Mouse (Mus musculus): ENCODE data around the gene Kcnh1.

Kcnh1 gene

GRCm38 (mm10) chr1:192190508-192191321 is at the start of gene Kcnh1:
Gene Kcnh1, plus strand, starts transcription at chr1:192190774.
- peak; percentile 42 for DNase-seq (ENCODE audit: low read depth)

DNA sequence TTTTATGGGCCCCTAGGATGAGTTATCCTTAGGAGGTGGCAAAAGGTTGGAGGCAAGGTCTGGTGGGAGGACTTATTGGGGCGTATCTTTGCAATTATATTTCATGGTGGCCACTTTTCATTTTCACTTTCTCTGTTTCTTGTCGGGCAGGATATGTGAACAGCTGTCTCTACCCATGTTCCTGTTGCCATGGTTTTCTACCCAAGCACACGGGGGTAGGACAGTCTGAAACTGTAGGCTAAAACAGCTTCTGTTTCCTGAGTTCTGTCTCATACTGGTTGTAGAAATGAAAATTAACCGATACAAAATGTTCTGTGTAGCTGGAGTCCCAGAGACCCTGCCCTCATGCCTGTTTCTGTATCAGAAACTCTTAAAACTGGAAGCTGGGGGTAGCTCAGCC is 39.4 kb upstream of the Kcnh1 start:
- DNase-seq (ENCODE audit: low read depth): no peak

DNA sequence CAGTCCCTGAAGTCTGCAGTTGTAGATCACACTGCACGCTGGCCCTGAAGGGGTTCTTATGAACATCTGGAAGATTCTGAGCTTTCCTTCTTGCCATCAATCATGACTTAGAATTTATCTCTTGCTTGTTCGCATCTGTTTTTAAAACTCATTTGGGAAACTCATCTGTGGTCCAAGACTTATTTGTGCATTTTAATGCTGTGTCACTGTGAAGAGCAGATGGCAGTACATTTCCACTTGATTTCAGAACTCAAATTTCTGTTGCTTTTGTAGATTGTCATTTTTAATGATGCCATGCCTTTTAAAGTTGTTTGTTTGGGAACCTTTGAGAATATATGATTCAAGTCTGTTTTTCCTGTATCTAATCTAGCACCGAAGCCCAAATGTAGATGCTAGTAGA is 19.1 kb upstream of the Kcnh1 start:
- DNase-seq (ENCODE audit: low read depth): no peak

DNA sequence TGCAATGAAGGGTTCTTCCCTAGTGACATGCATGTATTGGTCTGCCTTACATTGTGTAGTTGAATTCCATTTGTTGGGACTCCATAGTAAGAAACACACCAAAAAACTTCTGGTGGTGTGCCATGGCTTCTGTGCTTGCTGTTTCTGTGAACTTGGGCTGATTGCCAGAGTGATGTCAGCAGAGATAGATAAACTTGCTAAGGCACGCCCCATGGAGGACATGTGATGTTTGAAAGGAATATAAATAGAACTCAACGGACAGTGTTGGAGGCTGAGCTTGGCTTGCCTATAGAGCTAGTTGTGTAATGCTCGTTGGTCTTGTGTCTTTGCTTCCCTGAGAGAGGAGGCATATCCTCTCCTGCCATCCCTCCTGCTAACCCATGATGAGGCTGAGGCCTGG is 10.7 kb upstream of the Kcnh1 start:
- DNase-seq (ENCODE audit: low read depth): no peak

GRCm38 (mm10) chr1:192181696-192182257 is 8.8 kb upstream of the Kcnh1 start:
- no peak for DNase-seq (ENCODE audit: low read depth)

- peak; percentile 30 for DNase-seq (ENCODE audit: low read depth)
These were observed 1.5 kb upstream of the Kcnh1 start for GRCm38 (mm10) chr1:192189056-192189455.

GRCm38 (mm10) chr1:192189771-192190170 is 803 bp upstream of the Kcnh1 start:
- DNase-seq (ENCODE audit: low read depth): no peak

- no peak for DNase-seq (ENCODE audit: low read depth)
These were observed 707 bp downstream of the Kcnh1 start for GRCm38 (mm10) chr1:192191322-192191639.

GRCm38 (mm10) chr1:192191859-192192258 is 1.3 kb downstream of the Kcnh1 start:
- no peak for DNase-seq (ENCODE audit: low read depth)

GRCm38 (mm10) chr1:192192710-192193109 is 2.1 kb downstream of the Kcnh1 start:
- DNase-seq (ENCODE audit: low read depth): no peak

DNA sequence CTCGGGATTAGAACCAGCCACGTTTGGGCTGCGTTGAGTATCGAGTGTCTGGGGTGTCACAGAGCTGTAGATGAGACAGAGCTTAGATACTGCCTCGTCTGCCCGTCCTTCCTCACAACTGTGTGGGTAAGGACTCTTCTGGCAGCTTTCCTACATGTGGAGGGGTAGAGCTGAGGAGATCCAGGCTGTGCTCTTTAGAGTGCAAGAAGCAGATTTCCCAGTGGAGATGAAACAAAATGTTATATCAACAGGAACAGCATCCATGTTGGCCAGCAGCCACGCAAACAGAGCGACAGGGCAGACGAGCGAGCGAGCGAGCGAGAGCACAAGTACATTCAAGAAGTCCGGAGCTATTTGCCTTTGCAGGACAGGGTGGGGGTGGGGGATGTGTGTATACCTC is 3.1 kb downstream of the Kcnh1 start:
- no peak for DNase-seq (ENCODE audit: low read depth)

DNA sequence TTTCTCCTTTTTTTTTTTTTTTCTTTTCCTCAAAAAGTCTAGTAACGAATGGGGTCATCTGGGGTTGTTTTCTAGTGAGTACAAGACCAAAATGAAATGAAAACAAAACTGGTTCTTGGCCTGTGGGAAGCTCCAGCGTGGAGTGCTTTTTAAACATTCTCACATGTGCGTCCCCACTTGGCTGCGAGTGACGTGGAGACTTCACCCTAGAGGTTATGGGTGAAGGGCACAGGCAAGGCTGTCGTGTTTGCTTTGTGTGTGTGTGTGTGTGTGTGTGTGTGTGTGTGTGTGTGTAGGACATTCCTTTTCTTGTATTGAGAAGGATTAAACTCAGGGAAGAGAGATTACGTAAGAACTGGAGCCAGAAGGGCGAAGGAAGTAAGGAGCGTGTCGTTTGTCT is 6.9 kb downstream of the Kcnh1 start:
- no peak for DNase-seq (ENCODE audit: low read depth)

GRCm38 (mm10) chr1:192202936-192203335 is 12.4 kb downstream of the Kcnh1 start:
- DNase-seq (ENCODE audit: low read depth): no peak

GRCm38 (mm10) chr1:192207956-192208355 is 17.4 kb downstream of the Kcnh1 start:
- no peak for DNase-seq (ENCODE audit: low read depth)

GRCm38 (mm10) chr1:192212448-192212847 is 21.9 kb downstream of the Kcnh1 start:
- no peak for DNase-seq (ENCODE audit: low read depth)

DNA sequence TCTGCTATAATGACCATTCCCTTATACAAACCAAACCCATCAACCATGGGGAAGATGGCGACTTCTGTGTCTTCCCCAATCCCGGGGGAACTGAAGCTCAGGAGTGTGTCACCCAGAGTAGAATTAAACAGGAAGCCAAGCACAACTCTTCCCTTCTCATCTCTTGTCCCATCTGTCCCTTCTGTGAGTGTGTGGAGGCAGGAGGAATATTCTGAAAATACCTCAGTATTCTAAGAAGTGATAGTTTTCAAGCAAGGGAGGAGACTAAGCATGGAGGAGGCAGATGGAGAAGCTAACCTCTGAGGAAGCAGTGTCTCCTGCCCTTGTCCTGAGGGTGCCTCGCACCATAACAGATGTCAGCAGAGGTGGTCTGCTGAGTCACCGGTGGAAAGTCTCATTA is 24.1 kb downstream of the Kcnh1 start:
- no peak for DNase-seq (ENCODE audit: low read depth)

- no peak for DNase-seq (ENCODE audit: low read depth)
These were observed 29.6 kb downstream of the Kcnh1 start for GRCm38 (mm10) chr1:192220156-192220555.

DNA sequence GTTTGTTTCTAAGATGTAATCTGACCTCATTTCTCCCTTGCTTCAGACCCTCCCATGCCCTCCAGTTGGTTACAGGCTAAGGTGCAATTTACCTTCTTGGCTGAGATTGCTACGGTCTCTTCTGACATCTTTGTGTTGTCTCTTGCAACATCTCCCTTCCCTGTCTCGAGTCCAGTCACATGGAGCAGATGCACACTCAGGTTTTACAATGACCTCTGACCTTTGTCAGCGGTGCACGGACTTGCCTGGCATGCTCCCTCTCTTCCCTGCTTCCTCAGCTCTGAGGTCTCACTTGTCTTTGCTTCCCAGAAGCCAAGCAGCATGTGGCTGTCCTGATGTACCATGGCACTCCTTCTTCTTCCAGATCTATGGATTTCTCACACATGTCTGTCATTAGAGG is 33.6 kb downstream of the Kcnh1 start:
- no peak for DNase-seq (ENCODE audit: low read depth)

DNA sequence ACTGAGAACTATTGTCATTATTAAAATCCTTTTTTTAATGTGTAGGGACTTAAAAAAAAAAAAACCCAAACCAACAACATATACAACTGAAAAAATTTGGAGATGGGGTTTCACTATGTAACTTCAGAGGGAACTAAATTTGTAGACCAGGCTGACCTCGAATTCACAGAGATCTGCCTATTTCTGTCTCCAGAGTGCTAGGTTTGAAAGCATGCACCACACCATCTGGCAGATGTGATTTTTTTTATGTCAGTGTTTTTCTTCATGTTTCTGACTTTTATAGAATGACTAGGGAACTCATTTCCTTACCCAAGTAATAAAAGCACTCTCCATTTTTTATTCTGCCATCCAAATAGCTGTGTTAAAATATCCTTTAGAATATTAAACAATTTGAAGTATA is 42.1 kb downstream of the Kcnh1 start:
- no peak for DNase-seq (ENCODE audit: low read depth)

- DNase-seq (ENCODE audit: low read depth): no peak
These were observed 56.3 kb downstream of the Kcnh1 start for GRCm38 (mm10) chr1:192246836-192247235.

- DNase-seq (ENCODE audit: low read depth): no peak
These were observed 68.6 kb downstream of the Kcnh1 start for GRCm38 (mm10) chr1:192259146-192259545.

DNA sequence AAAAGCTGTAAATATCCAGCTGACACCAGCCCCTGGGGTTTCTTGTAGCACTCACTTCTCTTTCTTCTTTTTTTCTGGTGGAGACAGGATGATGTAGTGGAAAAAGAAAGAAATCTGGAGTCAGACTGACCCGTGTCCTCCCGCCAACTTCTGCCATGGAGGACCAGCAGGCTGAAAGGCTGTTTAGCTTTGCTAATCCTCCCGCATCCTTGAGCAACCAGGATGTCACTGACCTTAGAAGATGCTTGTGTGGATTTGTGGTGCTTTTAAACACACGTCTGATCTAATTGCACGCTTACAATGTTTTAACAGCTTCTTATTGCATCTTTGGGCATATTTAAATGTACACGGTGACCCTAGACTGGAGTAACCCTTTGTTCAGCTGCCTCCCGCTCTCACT is 69.0 kb downstream of the Kcnh1 start:
- DNase-seq (ENCODE audit: low read depth): no peak

GRCm38 (mm10) chr1:192265704-192266103 is 75.1 kb downstream of the Kcnh1 start:
- DNase-seq (ENCODE audit: low read depth): no peak

DNA sequence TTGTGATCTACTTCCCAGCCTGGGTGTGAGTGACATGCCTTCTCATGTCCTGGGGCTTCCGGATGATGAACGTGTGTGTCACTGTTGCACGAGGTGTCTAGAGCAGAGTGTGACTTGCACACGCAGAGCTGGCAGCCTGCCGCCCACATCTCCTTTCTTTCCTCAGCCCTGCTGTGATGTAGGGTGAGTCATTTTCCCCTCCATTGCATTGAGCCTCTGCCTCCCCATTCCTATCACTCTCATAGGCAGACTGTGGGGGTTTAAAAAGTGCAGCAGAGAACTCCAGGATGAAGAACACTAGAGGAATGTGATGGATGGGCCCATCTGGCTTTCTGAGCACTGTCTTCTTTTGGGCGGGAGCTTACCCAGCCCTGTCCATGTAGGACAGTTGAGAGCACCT is 76.4 kb downstream of the Kcnh1 start:
- no peak for DNase-seq (ENCODE audit: low read depth)

All from induced T-regulatory cell, adult 2 months (primary cell).